Mouse (Mus musculus) midbrain, embryonic 14.5 days (tissue): ENCODE measurements around the gene Eef2k. TPM values are rescaled to one million over a fixed set of nuclear protein-coding genes. Genes with fewer than 3 reads are reported as not detected.

Experiments used
- ATAC-seq: fragments of 200-750 bp; cut with Nextera tagmentation; 2 replicates; pipeline ENCODE4 v1.8.0; 2017; ENCODE audit warnings: moderate number of reproducible peaks, moderate library complexity; ENCODE audit not compliant: low FRiP score, low TSS enrichment
- DNase-seq: peaks from one replicate; pipeline ENCODE4 v3.0.0-alpha.2; 2015
- H3K27ac ChIP-seq: fragments of 300-500 bp; sonication (generic); replicated peaks from 2 replicates; pipeline ENCODE4 v1.5.1; 2014; ENCODE audit warnings: mild to moderate bottlenecking, low read depth, low read length, moderate library complexity
- H3K27me3 ChIP-seq: fragments of 300-500 bp; sonication (generic); 2 replicates; pipeline ENCODE4 v1.6.1; 2014; ENCODE audit warnings: low read length, control low read depth, mixed read lengths; ENCODE audit not compliant: control insufficient read depth, insufficient read depth
- H3K36me3 ChIP-seq: fragments of 300-500 bp; sonication (generic); 2 replicates; pipeline ENCODE4 v1.6.1; 2014; ENCODE audit warnings: low read length, control low read depth; ENCODE audit not compliant: control insufficient read depth, insufficient read depth
- H3K4me1 ChIP-seq: fragments of 300-500 bp; sonication (generic); 2 replicates; pipeline ENCODE4 v1.6.1; 2014; ENCODE audit warnings: mild to moderate bottlenecking, antibody characterized with exemption, low read length, control low read depth; ENCODE audit not compliant: control insufficient read depth, insufficient read depth
- H3K4me2 ChIP-seq: fragments of 300-500 bp; sonication (generic); 2 replicates; pipeline ENCODE4 v1.6.1; 2014; ENCODE audit warnings: mild to moderate bottlenecking, low read length, moderate library complexity
- H3K4me3 ChIP-seq: fragments of 300-500 bp; sonication (generic); replicated peaks from 2 replicates; pipeline ENCODE4 v1.5.1; 2014; ENCODE audit warnings: low read depth, low read length
- H3K9ac ChIP-seq: fragments of 300-500 bp; sonication (generic); replicated peaks from 2 replicates; pipeline ENCODE4 v1.6.1; 2014; ENCODE audit warnings: mild to moderate bottlenecking, low read length, moderate library complexity
- H3K9me3 ChIP-seq: fragments of 300-500 bp; sonication (generic); 2 replicates; pipeline ENCODE4 v1.6.1; 2016; ENCODE audit warnings: low read length, control low read depth, mixed read lengths; ENCODE audit not compliant: control insufficient read depth
- WGBS: fragments of 180-500 bp; shearing (Covaris S2); extraction: QIAGEN DNeasy Blood & Tissue Kit; methylation state at CpG from one replicate; pipeline ENCODE4 v1.1.7; 2014; 5-methylcytosine and 5-hydroxymethylcytosine counted together
- polyA plus RNA-seq: library from polyadenylated mRNA; unstranded; fragments of >200 nt; fragmentation: Nextera tagmentation; extraction: Ambion mirVana; gene quantifications from 2 replicates; pipeline ENCODE4 v1.2.1, GENCODE M21; 2014

Gene Eef2k
- polyA plus RNA-seq: 13.1 and 14.9 TPM in 2 replicates

DNA sequence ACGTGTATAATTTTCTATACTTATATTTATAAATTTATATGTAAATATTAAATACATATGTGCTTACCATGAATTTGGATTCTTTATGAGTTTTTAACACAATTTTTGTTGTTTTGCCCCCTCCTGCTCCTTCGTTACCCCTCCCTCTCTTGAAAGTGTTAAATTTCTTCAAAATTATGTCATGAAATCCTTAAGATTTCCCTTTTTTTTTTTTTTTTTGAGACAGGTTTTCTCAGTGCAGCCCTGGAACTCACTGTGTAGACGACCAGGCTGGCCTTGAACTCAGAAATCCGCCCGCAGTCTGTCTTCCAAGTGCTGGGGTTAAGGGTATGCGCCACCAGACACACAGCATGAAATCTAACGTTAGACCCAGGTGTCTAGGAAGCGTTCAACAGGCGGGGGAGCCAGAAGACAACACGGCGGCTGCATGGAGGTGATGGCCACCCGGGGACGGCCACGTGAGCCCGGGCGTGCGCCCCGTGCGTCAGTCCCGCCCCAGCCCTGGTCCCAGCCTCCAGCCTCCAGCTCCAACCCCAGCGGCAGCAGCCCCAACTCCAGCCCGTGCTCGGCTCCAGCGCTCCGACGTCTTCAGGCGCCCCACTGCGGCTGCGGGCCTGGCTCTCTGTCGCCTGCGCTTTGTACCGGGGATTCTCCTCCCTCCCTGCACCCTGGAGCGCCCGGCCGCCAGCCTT, at the start of gene Eef2k:
Eef2k (plus strand) TSS at position 487 of the 692 bp plus-strand sequence.
- WGBS: 4% methylated on average over 35 of the region's 35 CpGs
- H3K36me3 ChIP-seq: no peaks in the 10 kb centered on the region
- peak; percentile 90 for DNase-seq
- peak within 1 kb of the TSS; percentile 93 for H3K27ac ChIP-seq
- H3K4me1 ChIP-seq: peaks cover 14% of the 10 kb centered on the region
- H3K9me3 ChIP-seq: no peaks in the 10 kb centered on the region
- peak within 1 kb of the TSS; percentile 74 for H3K4me2 ChIP-seq
- peak; percentile 91 for ATAC-seq
- H3K4me3 ChIP-seq: peak within 1 kb of the TSS; percentile 71
- H3K9ac ChIP-seq: peak within 1 kb of the TSS; percentile 81
- no peaks in the 10 kb centered on the region for H3K27me3 ChIP-seq

DNA sequence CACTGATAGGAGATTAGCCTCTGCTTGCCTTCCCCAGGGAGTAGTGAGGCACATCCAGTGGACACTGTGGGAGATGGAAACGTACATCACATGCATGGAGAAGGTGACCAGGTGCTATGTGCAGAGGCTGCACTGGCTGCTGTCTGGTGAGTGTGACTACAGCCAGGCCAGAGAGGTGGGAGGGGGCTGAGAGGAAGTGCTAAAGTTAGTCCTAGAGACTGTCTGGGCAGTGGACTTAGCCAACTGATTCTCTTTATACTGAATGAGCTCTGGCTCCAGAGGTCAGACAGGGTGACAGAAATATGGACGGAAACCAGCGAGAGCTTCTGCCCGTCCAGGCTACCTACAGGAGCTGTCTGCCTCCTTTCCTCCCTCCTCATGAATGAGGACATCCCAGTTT, 47.1 kb upstream of the Eef2k start:
- ATAC-seq (no peak), DNase-seq (no peak)
- H3K27ac ChIP-seq: no peak overlapping the region
- no peak overlapping the region for H3K4me3 ChIP-seq
- 83% methylated on average over 4 of the region's 4 CpGs for WGBS
- no peaks in the 10 kb centered on the region for H3K4me1 ChIP-seq
- H3K27me3 ChIP-seq: no peaks in the 10 kb centered on the region
- H3K9ac ChIP-seq: no peak overlapping the region
- H3K36me3 ChIP-seq: no peaks in the 10 kb centered on the region
- no peaks in the 10 kb centered on the region for H3K9me3 ChIP-seq
- no peak overlapping the region for H3K4me2 ChIP-seq

- H3K36me3 ChIP-seq: no peaks in the 10 kb centered on the region
- whole genome bisulfite sequencing: 83% methylated on average over 3 of the region's 3 CpGs
- no peak overlapping the region for H3K27ac ChIP-seq
- H3K4me2 ChIP-seq: no peak overlapping the region
- no peaks in the 10 kb centered on the region for H3K9me3 ChIP-seq
- no peak overlapping the region for H3K4me3 ChIP-seq
- no peaks in the 10 kb centered on the region for H3K27me3 ChIP-seq
- H3K9ac ChIP-seq: no peak overlapping the region
- DNase-seq (no peak), ATAC-seq (no peak)
- no peaks in the 10 kb centered on the region for H3K4me1 ChIP-seq
These were observed 46.3 kb upstream of the Eef2k start for GRCm38 (mm10) chr7:120796369-120796768.

DNA sequence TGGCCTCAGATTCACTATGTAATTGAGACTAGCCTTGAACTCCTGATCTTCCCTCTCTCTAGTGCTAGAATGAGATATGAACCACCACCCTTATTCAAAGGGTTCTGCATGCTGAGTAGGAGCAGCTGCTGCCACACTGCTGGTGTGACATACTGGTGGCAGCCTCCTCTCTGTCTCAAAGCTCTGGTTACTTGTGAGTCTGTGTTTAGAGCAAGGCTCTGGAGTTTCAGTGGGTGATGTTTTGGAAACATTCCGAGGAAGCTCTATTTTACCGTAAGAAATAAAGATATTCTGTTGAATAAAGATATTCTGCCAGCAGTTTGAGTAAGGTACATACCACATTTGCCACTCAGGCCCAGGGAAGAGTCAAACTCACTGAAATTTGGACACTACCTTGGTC, 39.4 kb upstream of the Eef2k start:
- Histone ChIP-seq H3K9me3 (no peaks in the 10 kb centered on the region), H3K4me1 (no peaks in the 10 kb centered on the region), H3K9ac (no peak overlapping the region), H3K4me3 (no peak overlapping the region), H3K27ac (no peak overlapping the region), H3K27me3 (no peaks in the 10 kb centered on the region), H3K36me3 (no peaks in the 10 kb centered on the region), H3K4me2 (no peak overlapping the region)
- ATAC-seq (no peak), DNase-seq (no peak)
- WGBS: 94% methylated on average over 2 of the region's 2 CpGs

GRCm38 (mm10) chr7:120809705-120810104, 32.9 kb upstream of the Eef2k start:
- no peaks in the 10 kb centered on the region for H3K36me3 ChIP-seq
- 4% methylated on average over 27 of the region's 27 CpGs for WGBS
- H3K4me3 ChIP-seq: peak overlapping the region; percentile 32
- no peak overlapping the region for H3K27ac ChIP-seq
- ATAC-seq: no peak
- H3K9ac ChIP-seq: peak overlapping the region; percentile 58
- H3K4me1 ChIP-seq: no peaks in the 10 kb centered on the region; the same call in 1 of the 2 replicates
- H3K9me3 ChIP-seq: no peaks in the 10 kb centered on the region
- peak overlapping the region; percentile 61 for H3K4me2 ChIP-seq
- peak; percentile 5 for DNase-seq
- H3K27me3 ChIP-seq: no peaks in the 10 kb centered on the region

DNA sequence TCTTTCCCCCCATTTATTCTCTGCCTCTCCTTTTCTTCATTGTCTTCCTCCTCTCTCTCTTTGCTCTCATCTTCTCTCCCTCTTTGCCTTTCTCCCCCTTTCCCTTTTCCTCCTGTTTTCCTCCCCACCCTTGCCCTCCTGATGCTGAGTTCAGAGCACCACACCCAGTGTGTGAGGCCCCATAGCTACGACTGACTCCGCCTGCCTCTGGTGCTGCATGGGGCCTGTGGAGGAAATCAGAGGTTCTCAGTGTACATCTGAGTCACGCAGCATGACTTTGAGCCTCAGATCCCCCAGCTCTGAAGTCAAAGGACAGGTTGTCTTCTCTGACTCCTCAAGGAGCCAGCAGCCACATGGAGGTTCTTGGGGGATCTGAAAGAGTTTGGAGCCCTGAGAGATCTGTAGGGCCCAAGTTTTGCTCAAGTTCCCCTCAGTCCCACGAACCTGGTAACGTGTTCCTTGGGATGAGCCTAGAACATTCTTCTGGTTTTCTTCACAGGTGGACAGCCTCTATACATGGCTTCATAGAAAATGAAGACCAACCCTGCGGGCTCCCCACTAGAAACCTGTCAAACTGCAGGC, 30.7 kb upstream of the Eef2k start, which contains the start of gene Gm5737:
Gm5737 (plus strand) TSS at position 532 of the 582 bp plus-strand sequence.
- WGBS: 85% methylated on average over 6 of the region's 6 CpGs
- no peaks in the 10 kb centered on the region for H3K9me3 ChIP-seq
- DNase-seq (no peak), ATAC-seq (no peak)
- no peak within 1 kb of the TSS for H3K9ac ChIP-seq
- no peaks in the 10 kb centered on the region for H3K36me3 ChIP-seq
- H3K4me3 ChIP-seq: no peak within 1 kb of the TSS
- H3K27me3 ChIP-seq: no peaks in the 10 kb centered on the region
- no peak within 1 kb of the TSS for H3K27ac ChIP-seq
- no peak within 1 kb of the TSS for H3K4me2 ChIP-seq
- no peaks in the 10 kb centered on the region; the same call in 1 of the 2 replicates for H3K4me1 ChIP-seq

GRCm38 (mm10) chr7:120817552-120817951, 25.1 kb upstream of the Eef2k start:
- no peak overlapping the region for H3K27ac ChIP-seq
- ATAC-seq: no peak
- no peak overlapping the region for H3K9ac ChIP-seq
- WGBS: 87% methylated on average over 6 of the region's 6 CpGs
- no peak overlapping the region for H3K4me2 ChIP-seq
- H3K4me3 ChIP-seq: no peak overlapping the region
- no peaks in the 10 kb centered on the region for H3K36me3 ChIP-seq
- H3K9me3 ChIP-seq: no peaks in the 10 kb centered on the region
- H3K27me3 ChIP-seq: no peaks in the 10 kb centered on the region
- H3K4me1 ChIP-seq: no peaks in the 10 kb centered on the region
- DNase-seq: no peak

- H3K9me3 ChIP-seq: no peaks in the 10 kb centered on the region
- WGBS: 91% methylated on average over 4 of the region's 4 CpGs
These were observed 23.2 kb upstream of the Eef2k start for GRCm38 (mm10) chr7:120819386-120819785.

GRCm38 (mm10) chr7:120823248-120823647, 19.4 kb upstream of the Eef2k start:
- H3K9ac ChIP-seq: no peak overlapping the region
- peak; percentile 88 for DNase-seq
- H3K4me3 ChIP-seq: no peak overlapping the region
- H3K27ac ChIP-seq: no peak overlapping the region
- H3K36me3 ChIP-seq: no peaks in the 10 kb centered on the region
- no peaks in the 10 kb centered on the region for H3K27me3 ChIP-seq
- no peaks in the 10 kb centered on the region for H3K4me1 ChIP-seq
- no peak overlapping the region for H3K4me2 ChIP-seq
- H3K9me3 ChIP-seq: no peaks in the 10 kb centered on the region
- 23% methylated on average over 5 of the region's 5 CpGs for WGBS
- ATAC-seq: peak; percentile 55; the same call in 1 of the 2 replicates

More at GRCm38 (mm10) chr7:120819386-120819785, 23.2 kb upstream of the Eef2k start:
- no peak overlapping the region for H3K9ac ChIP-seq
- H3K36me3 ChIP-seq: no peaks in the 10 kb centered on the region
- H3K27ac ChIP-seq: no peak overlapping the region
- H3K27me3 ChIP-seq: no peaks in the 10 kb centered on the region
- H3K4me1 ChIP-seq: no peaks in the 10 kb centered on the region
- H3K4me2 ChIP-seq: no peak overlapping the region
- DNase-seq (no peak), ATAC-seq (no peak)
- H3K4me3 ChIP-seq: no peak overlapping the region
